Comparison of ENCODE assay signal across 8 mouse cellular contexts in the genomic region with DNA sequence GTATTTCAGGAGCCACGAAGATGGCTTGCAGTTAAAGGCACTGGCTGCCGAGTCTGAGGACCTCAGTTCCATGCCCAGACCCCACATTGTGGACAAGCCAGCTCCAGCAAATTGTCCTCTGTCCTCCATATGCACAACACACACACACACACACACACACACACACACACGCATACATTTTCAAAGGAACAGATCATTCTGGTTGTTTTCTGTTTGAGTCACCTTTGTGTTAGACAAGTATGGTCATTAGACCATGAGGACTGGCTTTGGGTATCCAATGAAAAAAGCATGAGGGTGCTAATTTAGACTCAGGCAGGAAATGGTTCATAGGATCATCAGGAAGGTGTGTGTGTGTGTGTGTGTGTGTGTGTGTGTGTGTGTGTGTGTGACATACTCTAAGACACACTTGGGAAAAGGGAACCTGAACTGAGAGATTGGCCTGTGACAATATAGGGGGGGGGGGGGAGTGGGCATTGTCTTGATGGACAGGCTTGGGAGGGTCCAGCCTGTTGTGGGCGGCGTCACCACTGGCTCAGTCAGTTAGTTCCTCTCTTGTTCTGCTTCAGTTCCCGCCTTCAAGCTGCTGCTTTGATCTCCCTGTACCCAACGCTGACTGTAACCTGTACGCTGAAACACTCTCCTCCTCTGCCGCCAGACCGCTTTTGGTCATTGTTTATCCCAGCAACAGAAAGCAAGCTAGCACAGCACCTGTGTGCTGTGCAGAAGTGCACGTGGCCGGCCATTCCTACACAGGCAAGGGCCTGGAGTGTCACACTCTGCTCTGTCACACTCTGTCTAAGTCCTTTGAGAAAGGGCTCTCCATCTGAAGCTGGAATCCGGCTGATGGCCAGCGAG. TPM values are rescaled to one million over a fixed set of nuclear protein-coding genes. Genes with fewer than 3 reads are reported as not detected.
A peak's percentile ranks its signal among the peaks of the same experiment; 100 is the strongest.
DNase-seq lines count a peak whose midpoint lies in the region; ATAC-seq and TF ChIP-seq lines count a peak whose summit lies in the region.

No protein-coding gene starts in this region.

- H3K9me3 ChIP-seq in lung, embryonic 15.5 days = no peaks in the 10 kb centered on the region
- H3K9me3 ChIP-seq in embryonic facial prominence, embryonic 14.5 days (ENCODE audit: control insufficient read depth, low read length) = no peaks in the 10 kb centered on the region
- no peaks in the 10 kb centered on the region for H3K9me3 ChIP-seq in intestine, postnatal 0 days (ENCODE audit: control insufficient read depth)

- H3K27me3 ChIP-seq in lung, embryonic 15.5 days = no peaks in the 10 kb centered on the region
- no peaks in the 10 kb centered on the region for H3K27me3 ChIP-seq in embryonic facial prominence, embryonic 14.5 days (replicated peaks; ENCODE audit: control insufficient read depth, insufficient read depth, low read length)
- no peaks in the 10 kb centered on the region for H3K27me3 ChIP-seq in intestine, postnatal 0 days (replicated peaks; ENCODE audit: control insufficient read depth, insufficient read depth, low read length)

- H3K4me3 ChIP-seq in lung, embryonic 15.5 days = peak overlapping the region; percentile 23
- H3K4me3 ChIP-seq in embryonic facial prominence, embryonic 14.5 days (ENCODE audit: low read depth, low read length) = peak overlapping the region; percentile 16; the same call in 1 of the 2 replicates
- no peak overlapping the region for H3K4me3 ChIP-seq in intestine, postnatal 0 days (ENCODE audit: low read depth, low read length)

- peaks cover 36% of the 10 kb centered on the region for H3K4me1 ChIP-seq in lung, embryonic 15.5 days
- H3K4me1 ChIP-seq in embryonic facial prominence, embryonic 14.5 days (ENCODE audit: control insufficient read depth, insufficient read depth, low read length) = peaks cover 15% of the 10 kb centered on the region; the same call in 1 of the 2 replicates
- peaks cover 8% of the 10 kb centered on the region; the same call in 1 of the 2 replicates for H3K4me1 ChIP-seq in intestine, postnatal 0 days (replicated peaks; ENCODE audit: control insufficient read depth, insufficient read depth, low read length)

- no peak for DNase-seq in lung, postnatal 14 days
- no peak for DNase-seq in embryonic facial prominence, embryonic 14.5 days (ENCODE audit: low spot score)
- DNase-seq in adrenal gland, postnatal 4 days (ENCODE audit: low spot score in 2 of 2) = no peak
- DNase-seq in adrenal gland, postnatal 25 days = no peak
- DNase-seq in layer of hippocampus, adult 18-20 months (ENCODE audit: low spot score in 2 of 2) = no peak

- no peaks in the 10 kb centered on the region for H3K36me3 ChIP-seq in lung, embryonic 15.5 days
- no peaks in the 10 kb centered on the region for H3K36me3 ChIP-seq in embryonic facial prominence, embryonic 14.5 days (ENCODE audit: control insufficient read depth, insufficient read depth, low read length)
- no peaks in the 10 kb centered on the region for H3K36me3 ChIP-seq in intestine, postnatal 0 days (ENCODE audit: control insufficient read depth, insufficient read depth)

- TF ChIP-seq CTCF in intestine, postnatal 0 days (IDR thresholded peaks at IDR 0.05; ENCODE audit: low read depth) = no peak

- peak overlapping the region; percentile 58 for H3K4me2 ChIP-seq in lung, embryonic 15.5 days
- H3K4me2 ChIP-seq in embryonic facial prominence, embryonic 14.5 days (ENCODE audit: low read depth, low read length) = peak overlapping the region; percentile 44
- peak overlapping the region; percentile 53 for H3K4me2 ChIP-seq in intestine, postnatal 0 days (replicated peaks; ENCODE audit: low read depth)

- no peak for ATAC-seq in lung, embryonic 15.5 days (ENCODE audit: borderline replicate concordance, extremely low read depth, low FRiP score, low TSS enrichment)
- no peak for ATAC-seq in embryonic facial prominence, embryonic 14.5 days (ENCODE audit: low read depth)
- no peak for ATAC-seq in intestine, postnatal 0 days
- peak; percentile 45 for ATAC-seq in monocyte, adult 5-6 weeks (replicated peaks; ENCODE audit: insufficient number of reproducible peaks, low FRiP score, low TSS enrichment, poor library complexity, severe bottlenecking)

- 19% methylated on average over 14 of the region's 14 CpGs for whole genome bisulfite sequencing in lung, embryonic 15.5 days
- WGBS in embryonic facial prominence, embryonic 14.5 days = 22% methylated on average over 12 of the region's 14 CpGs
- 29% methylated on average over 14 of the region's 14 CpGs for WGBS in intestine, postnatal 0 days

- H3K9ac ChIP-seq in lung, embryonic 15.5 days = peak overlapping the region; percentile 44; the same call in 1 of the 2 replicates
- H3K9ac ChIP-seq in embryonic facial prominence, embryonic 14.5 days (ENCODE audit: low read depth, low read length) = peak overlapping the region; percentile 52
- H3K9ac ChIP-seq in intestine, postnatal 0 days (ENCODE audit: low read depth, low read length) = no peak overlapping the region

- peak overlapping the region; percentile 22; the same call in 1 of the 2 replicates for H3K27ac ChIP-seq in lung, embryonic 15.5 days
- no peak overlapping the region for H3K27ac ChIP-seq in embryonic facial prominence, embryonic 14.5 days (replicated peaks; ENCODE audit: low read depth, low read length)
- H3K27ac ChIP-seq in intestine, postnatal 0 days (ENCODE audit: low read depth, low read length) = no peak overlapping the region

RNA-seq across cellular contexts. Expression of a gene that starts 3.1 kb away (rescaled TPM):
- 21.4 and 22.6 TPM in 2 replicates for polyA plus RNA-seq in lung, embryonic 15.5 days (2015; fragmentation: Nextera tagmentation; extraction: Ambion mirVana)
- polyA plus RNA-seq in embryonic facial prominence, embryonic 14.5 days (2014; fragmentation: Nextera tagmentation; extraction: Ambion mirVana) = 25.1 and 25.4 TPM in 2 replicates
- 17.0 and 18.8 TPM in 2 replicates for polyA plus RNA-seq in intestine, postnatal 0 days (2015; fragmentation: Nextera tagmentation; extraction: Ambion mirVana)
- 30.8 to 35.1 TPM (median 32.4 TPM) in 3 replicates for total RNA-seq in monocyte, adult 5-6 weeks (2017)
- 10 to 100 TPM; 11.0 to 11.8 TPM for total RNA-seq in adrenal gland, postnatal 4 days (2021)
- 9.5 and 11.3 TPM in 2 replicates for total RNA-seq in adrenal gland, postnatal 25 days (2021)
- total RNA-seq in layer of hippocampus, adult 18-20 months (2021) = 10 to 100 TPM; 18.4 to 18.8 TPM

RNA-seq across cellular contexts. Expression of a gene that starts 56.8 kb away (rescaled TPM):
- polyA plus RNA-seq in lung, embryonic 15.5 days (2015; fragmentation: Nextera tagmentation; extraction: Ambion mirVana) = 0.06 TPM in 1 of 2 replicates, not detected in the other
- polyA plus RNA-seq in embryonic facial prominence, embryonic 14.5 days (2014; fragmentation: Nextera tagmentation; extraction: Ambion mirVana) = 0.06 and 0.07 TPM in 2 replicates
- polyA plus RNA-seq in intestine, postnatal 0 days (2015; fragmentation: Nextera tagmentation; extraction: Ambion mirVana) = 0.05 TPM in 1 of 2 replicates, not detected in the other
- total RNA-seq in monocyte, adult 5-6 weeks (2017) = not detected in 3 replicates
- under 1 TPM; 0.08 to 0.23 TPM for total RNA-seq in adrenal gland, postnatal 4 days (2021)
- 0.27 TPM in 1 of 2 replicates, not detected in the other for total RNA-seq in adrenal gland, postnatal 25 days (2021)
- not detected for total RNA-seq in layer of hippocampus, adult 18-20 months (2021)
